Comparison of ENCODE assay signal across 20 mouse cellular contexts in genomic region chr5:112498921-112499917, GRCm38 (mm10). TPM values are rescaled to one million over a fixed set of nuclear protein-coding genes. Genes with fewer than 3 reads are reported as not detected.
A peak's percentile ranks its signal among the peaks of the same experiment; 100 is the strongest.
DNase-seq lines count a peak whose midpoint lies in the region; ATAC-seq and TF ChIP-seq lines count a peak whose summit lies in the region.
"Had no signal": no experiment of that assay in that cellular context is flagged by ENCODE, and none has a peak within 500 bp of the region (broad histone marks: within the 10 kb centered on the region; RNA-seq: fewer than 3 reads in every experiment).

No protein-coding gene starts in this region.

- H3K4me2 ChIP-seq in lung, embryonic 16.5 days (ENCODE audit: low read depth, low read length), result no peak overlapping the region
- H3K4me2 ChIP-seq in intestine, embryonic 16.5 days (ENCODE audit: low read depth, low read length), result no peak overlapping the region
- no peak overlapping the region for H3K4me2 ChIP-seq in midbrain, embryonic 16.5 days (ENCODE audit: low read length)
- H3K4me2 ChIP-seq: embryonic facial prominence, embryonic 13.5 days; forebrain, embryonic 13.5 days had no signal

- H3K4me1 ChIP-seq in lung, embryonic 16.5 days (replicated peaks; ENCODE audit: control insufficient read depth, insufficient read depth, low read length), result peaks cover 2% of the 10 kb centered on the region; the same call in 1 of the 2 replicates
- no peaks in the 10 kb centered on the region for H3K4me1 ChIP-seq in lung, adult 2 months (ENCODE audit: control insufficient read depth, insufficient read depth, low read length)
- H3K4me1 ChIP-seq in intestine, embryonic 16.5 days (ENCODE audit: control insufficient read depth, insufficient read depth, low read length), result peaks cover 8% of the 10 kb centered on the region; the same call in 1 of the 2 replicates
- H3K4me1 ChIP-seq in midbrain, embryonic 16.5 days (ENCODE audit: control insufficient read depth, insufficient read depth, low read length), result peaks cover 46% of the 10 kb centered on the region

- no peak for DNase-seq in frontal cortex, postnatal 10 days (ENCODE audit: low spot score in 2 of 2)
- DNase-seq in lung, adult 2 months, result no peak
- no peak for DNase-seq in spleen, postnatal 36 days (ENCODE audit: low spot score in 2 of 2)
- DNase-seq: adrenal gland, adult 8-10 months; cerebellum, postnatal 10 days; gastrocnemius, postnatal 36 days; kidney, postnatal 14 days; layer of hippocampus, adult 9-11 months; lung, adult 18-20 months; thymus, adult 18-20 months had no signal

- ATAC-seq in frontal cortex, adult (ENCODE audit: low TSS enrichment), result peak; percentile 55
- 0 out of 2 replicates have a peak, but pooled peaks have one; percentile 49 for ATAC-seq in lung, embryonic 16.5 days (ENCODE audit: low read depth)
- peak; percentile 94 for ATAC-seq in intestine, embryonic 16.5 days
- ATAC-seq in midbrain, embryonic 16.5 days, result no peak
- ATAC-seq in megakaryocyte, adult 5-6 weeks (ENCODE audit: poor library complexity, severe bottlenecking), result no peak

- no peak overlapping the region for H3K9ac ChIP-seq in lung, embryonic 16.5 days (ENCODE audit: low read length)
- 0 out of 2 replicates have a peak overlapping the region, but pooled peaks have one; percentile 3 for H3K9ac ChIP-seq in intestine, embryonic 16.5 days (ENCODE audit: low read depth, low read length)
- H3K9ac ChIP-seq in midbrain, embryonic 16.5 days (ENCODE audit: low read depth, low read length), result no peak overlapping the region
- H3K9ac ChIP-seq: embryonic facial prominence, embryonic 13.5 days; forebrain, embryonic 13.5 days had no signal

- no peaks in the 10 kb centered on the region for H3K36me3 ChIP-seq in lung, embryonic 16.5 days (ENCODE audit: control insufficient read depth, insufficient read depth, low read length)
- H3K36me3 ChIP-seq in intestine, embryonic 16.5 days (ENCODE audit: control insufficient read depth, insufficient read depth, low read length), result no peaks in the 10 kb centered on the region
- no peaks in the 10 kb centered on the region for H3K36me3 ChIP-seq in midbrain, embryonic 16.5 days (ENCODE audit: control insufficient read depth, insufficient read depth, low read length)
- H3K36me3 ChIP-seq: embryonic facial prominence, embryonic 13.5 days had no signal

- 54% methylated on average over 13 of the region's 13 CpGs for WGBS in lung, embryonic 16.5 days
- WGBS in lung, adult 2 months, result 61% methylated on average over 13 of the region's 13 CpGs
- 63% methylated on average over 13 of the region's 13 CpGs for WGBS in intestine, embryonic 16.5 days
- WGBS in midbrain, embryonic 16.5 days, result 67% methylated on average over 13 of the region's 13 CpGs

- no peak for TF ChIP-seq POLR2A in lung, adult 2 months (IDR thresholded peaks at IDR 0.05; ENCODE audit: borderline replicate concordance, extremely low read depth, low read depth, low read length)

- no peaks in the 10 kb centered on the region for H3K27me3 ChIP-seq in lung, embryonic 16.5 days (ENCODE audit: control insufficient read depth, insufficient read depth, low read depth, low read length)
- H3K27me3 ChIP-seq in intestine, embryonic 16.5 days (replicated peaks; ENCODE audit: control insufficient read depth, insufficient read depth, low read length), result no peaks in the 10 kb centered on the region
- H3K27me3 ChIP-seq in midbrain, embryonic 16.5 days (ENCODE audit: control insufficient read depth, insufficient read depth, low read depth, low read length), result no peaks in the 10 kb centered on the region
- H3K27me3 ChIP-seq: forebrain, embryonic 13.5 days had no signal

- no peak overlapping the region for H3K27ac ChIP-seq in lung, embryonic 16.5 days (ENCODE audit: low read length)
- peak overlapping the region; percentile 30 for H3K27ac ChIP-seq in intestine, embryonic 16.5 days (ENCODE audit: low read length)
- peak overlapping the region; percentile 35; the same call in 1 of the 2 replicates for H3K27ac ChIP-seq in midbrain, embryonic 16.5 days (ENCODE audit: low read length)
- H3K27ac ChIP-seq: embryonic facial prominence, embryonic 13.5 days had no signal

- no peak for TF ChIP-seq CTCF in lung, adult 2 months (IDR thresholded peaks at IDR 0.05; ENCODE audit: insufficient read depth, low read length)

- H3K9me3 ChIP-seq in lung, embryonic 16.5 days (ENCODE audit: control insufficient read depth, low read length), result no peaks in the 10 kb centered on the region
- H3K9me3 ChIP-seq in intestine, embryonic 16.5 days (ENCODE audit: control insufficient read depth, low read length), result no peaks in the 10 kb centered on the region
- no peaks in the 10 kb centered on the region for H3K9me3 ChIP-seq in midbrain, embryonic 16.5 days (replicated peaks; ENCODE audit: control insufficient read depth, low read length, poor library complexity, severe bottlenecking)
- H3K9me3 ChIP-seq: embryonic facial prominence, embryonic 13.5 days; forebrain, embryonic 13.5 days; megakaryocyte, embryonic 14.5 days had no signal

- no peak overlapping the region for H3K4me3 ChIP-seq in lung, embryonic 16.5 days (ENCODE audit: low read length)
- H3K4me3 ChIP-seq in lung, adult 2 months (replicated peaks; ENCODE audit: extremely low read depth, low read depth, low read length), result no peak overlapping the region
- H3K4me3 ChIP-seq in intestine, embryonic 16.5 days (ENCODE audit: low read length), result no peak overlapping the region
- no peak overlapping the region for H3K4me3 ChIP-seq in midbrain, embryonic 16.5 days (ENCODE audit: low read depth, low read length)
- H3K4me3 ChIP-seq: embryonic facial prominence, embryonic 13.5 days; forebrain, embryonic 13.5 days; megakaryocyte, embryonic 14.5 days had no signal

RNA-seq across cellular contexts. Expression of gene Gm6588, which starts 50.0 kb away (rescaled TPM):
- polyA plus RNA-seq in lung, embryonic 16.5 days (2015; fragmentation: Nextera tagmentation; extraction: Ambion mirVana), result not detected in 2 replicates
- polyA plus RNA-seq in lung, adult 2 months (2012; rRNA removed), result not detected in 2 replicates
- not detected in 2 replicates for polyA plus RNA-seq in intestine, embryonic 16.5 days (2015; fragmentation: Nextera tagmentation; extraction: Ambion mirVana)
- polyA plus RNA-seq in midbrain, embryonic 16.5 days (2015; fragmentation: Nextera tagmentation; extraction: Ambion mirVana), result 1.0 and 1.6 TPM in 2 replicates
- total RNA-seq in megakaryocyte, adult 5-6 weeks (2015), result not detected in 2 replicates
- total RNA-seq in megakaryocyte, adult 5-6 weeks (2017), result not detected in 2 replicates
- total RNA-seq: adrenal gland, adult 8-10 months; gastrocnemius, postnatal 36 days; left cerebral cortex, postnatal 25 days had no signal
- polyA plus RNA-seq: heart, postnatal 0 days had no signal

Comparison
In these comparisons a context has a peak if more than half of its experiments do, and no peak if none do; other contexts are left out.
1. ATAC-seq: peak in frontal cortex, adult (single experiment), lung, embryonic 16.5 days (single experiment) and intestine, embryonic 16.5 days (single experiment); none in midbrain, embryonic 16.5 days (single experiment) and megakaryocyte, adult 5-6 weeks (single experiment).